Mouse (Mus musculus): ENCODE data around the gene Tmem25. TPM values are rescaled to one million over a fixed set of nuclear protein-coding genes. Genes with fewer than 3 reads are reported as not detected.

Gene Tmem25
- under 1 TPM; 0.13 to 0.65 (median 0.46) TPM for polyA plus RNA-seq (2017; shearing (Covaris generic))

- ATAC-seq = peak; percentile 85
These were observed at the start of gene Tmem25 for GRCm38 (mm10) chr9:44799102-44799957. Tmem25 (minus strand) TSS chr9:44799307.

DNA sequence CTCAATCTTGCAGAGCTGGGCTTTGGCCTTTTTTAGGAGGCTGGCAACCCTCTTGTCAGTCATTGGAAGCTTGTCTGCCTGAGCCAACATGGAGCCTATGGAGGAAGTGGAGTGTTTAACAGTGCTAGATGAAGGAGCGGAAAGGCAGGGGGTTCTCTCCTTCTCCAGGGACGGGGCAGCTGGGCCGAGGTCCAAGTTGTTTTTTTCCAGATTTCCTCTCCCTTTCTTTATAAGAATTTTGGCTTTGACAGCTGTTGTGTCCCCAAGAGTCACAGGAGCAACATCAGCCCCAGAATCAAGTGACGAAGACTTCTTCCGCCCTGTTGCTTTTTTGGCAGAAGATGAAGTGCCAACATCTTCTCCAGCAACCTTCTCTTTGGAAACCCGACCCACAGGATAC lies 48.3 kb upstream of the Tmem25 start:
- no peak for ATAC-seq

GRCm38 (mm10) chr9:44841241-44841640 lies 42.1 kb upstream of the Tmem25 start:
- peak; percentile 71 for ATAC-seq

DNA sequence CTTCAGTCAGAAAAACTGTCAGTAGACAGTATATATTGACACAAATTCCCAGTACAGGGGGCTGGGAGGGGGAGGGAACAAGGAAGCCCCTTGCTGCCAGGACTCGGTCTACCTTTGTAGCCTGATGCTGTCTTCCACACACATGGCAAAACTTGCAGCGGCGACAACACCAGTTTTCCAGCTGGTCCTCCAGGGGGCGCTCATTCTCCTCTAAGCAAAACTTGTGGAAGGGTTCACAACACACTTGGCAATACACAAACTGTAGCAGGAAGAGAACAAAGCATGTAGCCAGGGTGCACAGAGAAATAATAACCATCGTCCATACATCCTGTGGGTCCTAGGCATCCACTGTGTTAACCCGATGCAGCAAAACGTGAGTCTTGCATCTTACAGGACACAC lies 37.3 kb upstream of the Tmem25 start:
- ATAC-seq = no peak

DNA sequence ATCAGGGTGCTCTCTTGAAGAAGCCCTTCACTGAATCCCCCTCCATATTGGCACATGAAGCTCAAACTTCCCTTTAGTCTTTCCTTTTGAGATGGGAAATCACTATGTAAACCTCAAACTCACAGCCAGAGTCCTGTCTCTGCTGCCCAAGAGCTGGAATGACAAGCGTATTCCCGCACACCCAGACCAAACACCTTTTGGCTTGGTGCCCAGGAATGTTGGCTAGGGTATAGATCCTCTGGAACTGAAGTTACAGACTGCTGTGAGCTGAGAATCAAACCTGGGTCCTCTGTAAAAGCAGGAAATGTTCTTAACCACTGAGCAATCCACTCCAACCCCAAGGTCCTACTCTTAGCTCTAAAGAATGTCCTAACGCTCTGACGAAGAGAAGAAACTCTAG lies 33.2 kb upstream of the Tmem25 start:
- ATAC-seq = no peak

GRCm38 (mm10) chr9:44830506-44830905 lies 31.4 kb upstream of the Tmem25 start:
- ATAC-seq = no peak

- no peak for ATAC-seq
These were observed 29.8 kb upstream of the Tmem25 start for GRCm38 (mm10) chr9:44828944-44829343.

GRCm38 (mm10) chr9:44826660-44827059 lies 27.6 kb upstream of the Tmem25 start:
- no peak for ATAC-seq

GRCm38 (mm10) chr9:44819920-44820827 lies 21.1 kb upstream of the Tmem25 start:
- no peak for ATAC-seq

DNA sequence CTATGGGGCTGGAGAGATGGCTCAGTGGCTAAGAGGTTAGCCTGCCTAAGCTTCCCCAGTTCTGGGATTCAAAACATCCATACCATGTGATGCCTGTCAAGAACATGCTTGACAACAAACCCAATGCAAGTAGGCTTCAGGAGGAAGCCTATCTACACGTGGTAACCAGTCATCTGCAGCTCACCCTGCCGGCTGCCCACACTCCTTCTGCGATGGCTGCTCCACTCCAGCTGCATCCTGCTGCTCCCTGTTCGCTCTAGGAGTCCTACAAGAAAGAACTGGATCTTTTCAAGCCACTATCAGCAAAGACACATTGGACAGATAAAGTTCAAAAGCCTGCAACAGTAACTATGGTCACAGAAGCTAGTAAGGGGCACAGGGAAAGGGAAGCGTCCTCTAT lies 18.4 kb upstream of the Tmem25 start:
- no peak for ATAC-seq

DNA sequence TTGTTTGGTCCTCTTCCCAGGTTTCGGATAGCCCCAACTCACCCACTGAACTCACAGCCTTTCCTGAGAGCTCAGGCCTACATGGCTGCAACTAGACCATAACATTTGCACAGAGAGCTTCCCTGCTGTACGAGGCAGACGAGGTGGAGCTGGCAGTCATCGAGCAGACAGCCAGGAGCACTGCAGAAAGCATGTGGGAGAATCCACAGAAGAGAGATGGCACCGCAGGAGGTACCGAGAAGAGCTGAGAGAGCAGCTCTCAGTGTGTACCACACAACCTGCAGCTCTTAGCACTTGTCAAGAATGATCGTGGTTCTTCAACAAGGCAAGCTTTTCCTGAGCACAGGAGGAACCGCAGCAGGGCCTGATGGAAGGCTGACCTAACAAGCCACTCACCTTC lies 15.1 kb upstream of the Tmem25 start:
- ATAC-seq = no peak

DNA sequence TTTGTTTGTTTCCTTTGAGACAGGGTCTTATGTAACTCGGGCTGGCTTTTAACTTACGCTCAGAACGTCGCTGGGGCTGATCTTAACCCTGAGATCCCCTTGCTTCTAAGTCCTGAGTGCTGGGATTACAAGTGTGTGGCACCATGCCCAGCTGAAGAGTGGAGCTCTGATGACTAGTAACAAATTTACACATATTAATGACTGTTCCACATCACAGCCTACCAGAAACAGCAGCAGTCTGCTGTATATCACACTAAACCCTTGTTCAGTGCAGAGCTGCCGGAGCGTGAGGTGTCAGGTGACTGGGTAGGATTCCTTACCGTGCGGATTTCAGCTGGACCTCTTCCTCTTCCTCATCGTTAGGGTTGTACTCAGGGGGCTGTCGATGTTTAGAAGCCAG lies 11.2 kb upstream of the Tmem25 start:
- no peak for ATAC-seq

DNA sequence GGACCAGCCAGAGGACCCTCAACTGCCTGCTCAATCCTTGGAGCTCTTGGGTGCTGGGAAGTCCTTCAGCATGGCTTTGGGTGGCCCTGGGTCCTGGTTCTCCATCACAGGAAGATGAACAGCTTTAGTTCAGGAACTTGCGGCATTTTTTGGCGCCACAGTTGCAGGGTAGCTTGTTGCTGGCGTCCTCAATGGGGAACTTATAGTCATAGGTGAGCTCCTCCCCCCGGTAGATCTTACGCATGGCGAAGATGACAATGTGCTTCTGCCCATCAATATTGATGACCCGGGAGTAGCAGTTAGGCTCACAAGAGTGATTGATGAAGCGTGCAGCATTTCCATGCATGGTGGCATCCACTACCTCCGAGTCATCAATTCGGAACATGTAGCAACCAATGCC lies 8.7 kb upstream of the Tmem25 start:
- no peak for ATAC-seq

- no peak for ATAC-seq
These were observed 8.0 kb upstream of the Tmem25 start for GRCm38 (mm10) chr9:44807141-44807540.

DNA sequence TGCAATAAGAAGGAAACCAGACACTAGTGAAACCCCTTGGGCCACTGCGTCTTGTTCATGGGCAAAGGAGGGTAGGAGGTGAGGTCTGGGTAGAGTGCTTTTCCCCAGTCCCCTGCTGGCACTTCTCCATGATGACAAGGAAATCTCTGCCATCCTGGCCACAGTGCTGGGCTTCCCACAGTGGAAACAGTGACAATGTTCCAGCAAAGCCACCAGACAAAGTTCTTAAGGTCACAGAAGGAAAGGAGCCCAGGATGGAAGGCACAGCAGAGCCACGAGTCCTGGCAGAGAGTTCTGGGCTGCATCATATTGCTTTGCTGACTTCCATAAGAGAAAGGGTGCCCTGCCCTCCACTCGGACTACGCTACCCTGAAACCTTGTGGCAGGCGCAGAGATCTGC lies 6.4 kb upstream of the Tmem25 start:
- no peak for ATAC-seq

- ATAC-seq = no peak
These were observed 5.6 kb upstream of the Tmem25 start for GRCm38 (mm10) chr9:44804678-44805077.

DNA sequence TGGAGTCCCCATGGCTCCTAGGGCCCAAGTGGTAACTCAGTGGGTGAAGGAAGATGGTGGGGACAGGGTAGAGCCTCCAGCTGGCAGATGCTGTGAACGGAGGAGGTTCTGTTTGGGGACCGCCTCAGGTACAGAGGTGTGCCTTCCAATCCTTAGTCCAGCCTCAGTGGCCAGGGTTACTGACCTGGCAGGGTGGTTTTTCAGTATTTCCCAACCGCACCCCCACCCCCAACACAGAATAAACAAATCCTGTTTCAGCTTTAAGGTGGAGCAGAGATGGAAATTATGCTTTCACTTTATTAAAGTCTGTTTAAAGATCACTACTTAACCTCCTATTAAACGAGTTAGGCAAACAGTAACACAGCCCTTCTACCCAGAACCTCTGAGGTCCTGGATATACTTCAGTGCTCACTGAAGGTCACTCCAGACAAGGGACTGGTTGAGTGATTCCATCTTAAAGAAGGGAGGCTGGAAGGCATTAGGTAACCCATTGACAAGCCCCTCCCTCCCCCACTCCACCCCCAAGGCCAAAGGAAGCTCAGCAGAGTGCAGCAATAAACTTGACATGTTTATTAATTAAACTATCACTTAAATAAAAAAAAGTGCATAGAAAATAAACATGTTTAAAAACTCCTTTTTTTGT lies 3.8 kb upstream of the Tmem25 start, which contains the start of gene Ttc36:
Gene Ttc36 (minus strand): TSS at position 265 of the 643 bp plus-strand sequence.
- ATAC-seq = no peak

DNA sequence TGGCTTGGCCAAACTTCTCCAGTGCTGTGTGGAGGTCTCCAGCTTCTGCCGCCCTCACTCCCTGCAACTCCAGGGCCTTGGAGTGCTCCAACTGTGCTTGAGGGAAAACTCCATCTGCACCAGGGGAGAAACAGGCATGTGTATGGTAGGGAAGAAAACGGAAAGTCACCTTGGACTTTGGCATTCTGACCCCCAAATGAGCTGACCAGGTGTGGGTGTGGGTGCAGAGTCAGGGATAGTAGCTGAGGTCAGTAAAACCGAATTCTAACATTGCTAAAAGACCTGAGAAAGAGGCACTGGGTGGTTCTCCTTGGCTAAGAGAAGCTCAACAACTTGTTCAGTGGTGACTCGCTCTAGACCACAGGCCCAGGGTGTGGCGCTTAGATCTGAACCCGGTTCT lies 2.6 kb upstream of the Tmem25 start:
- ATAC-seq = no peak

- no peak for ATAC-seq
These were observed 834 bp upstream of the Tmem25 start for GRCm38 (mm10) chr9:44799958-44800324.

DNA sequence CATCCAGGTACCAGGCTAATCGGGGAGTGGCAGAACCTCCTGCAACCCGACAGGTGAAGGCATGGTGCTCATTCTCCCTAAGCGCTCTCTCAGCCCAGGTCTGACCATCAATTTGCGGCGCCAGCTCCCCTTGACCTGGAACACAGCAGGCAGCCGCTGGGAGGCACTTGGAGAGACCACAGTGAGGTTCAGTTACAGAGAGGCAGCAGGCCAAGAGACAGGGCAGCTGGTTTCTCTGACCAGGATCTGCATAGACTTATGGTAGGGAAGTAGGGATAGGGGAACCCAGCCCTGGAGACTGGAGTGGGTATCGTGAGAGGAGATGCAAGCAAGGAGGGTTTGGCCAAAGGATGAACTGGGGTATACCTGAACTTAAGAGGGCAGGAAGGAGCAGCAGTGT lies 809 bp downstream of the Tmem25 start:
- no peak for ATAC-seq

DNA sequence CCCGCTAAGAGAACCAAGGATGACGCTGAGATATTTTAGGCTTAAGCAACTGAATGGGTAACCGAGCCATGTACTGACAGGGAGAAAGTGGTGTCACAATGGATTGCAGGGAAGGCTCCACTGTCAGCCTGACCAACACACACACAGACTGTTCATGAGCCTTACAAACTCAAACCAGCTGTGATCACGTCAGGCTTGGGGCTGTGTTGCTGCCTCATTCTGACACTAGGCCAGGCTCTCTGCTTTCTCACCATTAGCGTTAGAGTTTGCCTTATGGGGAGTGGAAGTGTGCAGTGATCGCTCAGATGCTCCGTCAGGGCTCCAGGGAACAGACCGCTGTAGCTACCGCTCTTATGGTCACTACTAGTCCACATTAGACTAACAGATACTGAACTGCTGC lies 6.3 kb downstream of the Tmem25 start:
- no peak for ATAC-seq

DNA sequence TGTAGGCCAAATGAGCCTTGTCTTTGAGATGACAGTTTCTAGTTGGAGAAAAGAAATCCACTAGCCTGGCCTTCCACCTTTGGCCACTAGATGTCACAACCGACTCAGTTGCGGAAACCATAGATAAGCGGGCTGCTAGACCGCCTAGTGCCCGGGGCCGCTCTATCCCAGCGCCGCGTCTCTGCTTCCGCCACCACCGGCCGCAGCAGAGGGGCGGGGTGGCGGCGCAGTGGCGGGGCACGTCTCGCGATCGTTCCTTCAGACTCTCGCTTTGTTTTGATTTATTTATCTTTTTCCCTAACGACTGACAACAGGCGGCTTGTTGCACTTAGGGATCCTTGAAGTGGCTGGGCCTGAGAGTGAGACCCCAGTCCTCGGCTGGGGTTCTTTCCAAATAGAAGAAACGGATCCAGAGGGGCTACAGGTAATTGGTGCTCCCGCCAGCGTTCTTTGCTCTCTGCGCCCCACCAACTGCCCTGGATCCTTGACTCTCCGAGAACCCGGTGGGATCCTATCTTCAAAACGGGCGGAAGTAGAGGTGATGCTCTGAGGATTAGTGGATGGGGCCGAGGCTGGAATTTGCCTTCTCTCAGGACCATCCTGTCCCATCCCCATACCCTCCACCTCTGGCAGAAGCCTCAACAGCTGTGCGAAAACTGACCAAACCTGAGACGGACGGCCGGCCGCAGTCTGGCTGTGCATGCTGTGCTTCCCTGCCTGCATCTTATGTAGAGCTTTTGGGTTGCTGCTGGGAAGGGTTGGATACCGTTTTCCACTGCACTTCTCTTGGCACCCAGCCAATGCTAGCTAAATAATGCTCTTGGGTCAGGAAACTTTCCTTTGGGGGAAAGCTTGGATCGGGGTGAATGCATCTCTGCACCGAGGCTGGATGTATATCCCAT lies 26.1 kb downstream of the Tmem25 start:
- peak; percentile 98 for ATAC-seq

Measured in inflammation-experienced regulatory T-cells, adult 6 months (primary cell).